Comparison of ENCODE assay signal across 12 mouse cellular contexts in genomic region chr12:80065049-80065448, GRCm38 (mm10). TPM values are rescaled to one million over a fixed set of nuclear protein-coding genes. Genes with fewer than 3 reads are reported as not detected.
A peak's percentile ranks its signal among the peaks of the same experiment; 100 is the strongest.
DNase-seq lines count a peak whose midpoint lies in the region; ATAC-seq lines count a peak whose summit lies in the region.
"Had no signal": no experiment of that assay in that cellular context is flagged by ENCODE, and none has a peak within 500 bp of the region (broad histone marks: within the 10 kb centered on the region; RNA-seq: fewer than 3 reads in every experiment).

No protein-coding gene starts in this region.

- H3K27ac ChIP-seq in forebrain, embryonic 16.5 days (ENCODE audit: low read length): 0 out of 2 replicates have a peak overlapping the region, but pooled peaks have one; percentile 51
- H3K27ac ChIP-seq: heart, embryonic 13.5 days; limb, embryonic 12.5 days had no signal

- H3K4me2 ChIP-seq in forebrain, embryonic 16.5 days (ENCODE audit: low read length): no peak overlapping the region
- H3K4me2 ChIP-seq: heart, embryonic 13.5 days; limb, embryonic 12.5 days had no signal

- peaks cover 34% of the 10 kb centered on the region for H3K4me1 ChIP-seq in forebrain, embryonic 16.5 days (replicated peaks; ENCODE audit: control insufficient read depth, insufficient read depth, low read length)

- H3K36me3 ChIP-seq in forebrain, embryonic 16.5 days (ENCODE audit: control insufficient read depth, insufficient read depth): no peaks in the 10 kb centered on the region
- H3K36me3 ChIP-seq: heart, embryonic 13.5 days; limb, embryonic 12.5 days had no signal

- DNase-seq in spleen, postnatal 36 days (ENCODE audit: low spot score in 2 of 2): peak; percentile 38 to 57
- DNase-seq in spleen, postnatal 14 days (ENCODE audit: low spot score in 2 of 2): no peak
- no peak for DNase-seq in frontal cortex, postnatal 10 days (ENCODE audit: low spot score in 2 of 2)
- no peak for DNase-seq in c-Kit-positive CD71-positive TER-119-positive erythroid progenitor cells, embryonic 14.5 days (ENCODE audit: low spot score)
- no peak for DNase-seq in heart, adult 11 months
- DNase-seq: kidney, adult 18-20 months; lung, adult 2 months had no signal

- no peak for ATAC-seq in forebrain, embryonic 16.5 days
- ATAC-seq in megakaryocyte, adult 5-6 weeks (ENCODE audit: poor library complexity, severe bottlenecking): peak; percentile 59
- no peak for ATAC-seq in megakaryocyte progenitor cell, adult 5-6 weeks (replicated peaks; ENCODE audit: poor library complexity)

- H3K27me3 ChIP-seq in forebrain, embryonic 16.5 days (replicated peaks; ENCODE audit: control insufficient read depth, insufficient read depth, low read length): no peaks in the 10 kb centered on the region
- H3K27me3 ChIP-seq: heart, embryonic 13.5 days; limb, embryonic 12.5 days had no signal

- H3K4me3 ChIP-seq in forebrain, embryonic 16.5 days (replicated peaks; ENCODE audit: low read length): no peak overlapping the region
- H3K4me3 ChIP-seq: heart, embryonic 13.5 days; limb, embryonic 12.5 days had no signal

- H3K9me3 ChIP-seq in forebrain, embryonic 16.5 days (ENCODE audit: control insufficient read depth, low read length): no peaks in the 10 kb centered on the region
- H3K9me3 ChIP-seq: heart, embryonic 13.5 days; limb, embryonic 12.5 days had no signal

- WGBS in forebrain, embryonic 16.5 days: 53% methylated on average over 8 of the region's 8 CpGs

- H3K9ac ChIP-seq in forebrain, embryonic 16.5 days (replicated peaks; ENCODE audit: low read depth, low read length): no peak overlapping the region
- H3K9ac ChIP-seq: heart, embryonic 13.5 days; limb, embryonic 12.5 days had no signal

RNA-seq across cellular contexts. Expression of gene Zfp36l1, which starts 47.8 kb away (rescaled TPM):
- polyA plus RNA-seq in forebrain, embryonic 16.5 days (2015; fragmentation: Nextera tagmentation; extraction: Ambion mirVana): 22.6 and 26.7 TPM in 2 replicates
- total RNA-seq in megakaryocyte, adult 5-6 weeks (2015): 15.6 and 21.0 TPM in 2 replicates
- total RNA-seq in megakaryocyte, adult 5-6 weeks (2017): 3.8 and 5.4 TPM in 2 replicates
- 8.8 and 14.1 TPM in 2 replicates for total RNA-seq in megakaryocyte progenitor cell, adult 5-6 weeks (2015)
- total RNA-seq in megakaryocyte progenitor cell, adult 5-6 weeks (2017): 1.8 and 2.6 TPM in 2 replicates

Comparison
In these comparisons a context has a peak if more than half of its experiments do, and no peak if none do; other contexts are left out.
1. DNase-seq: peak in spleen, postnatal 36 days (2 of 2); none in spleen, postnatal 14 days (0 of 2), frontal cortex, postnatal 10 days (0 of 2), c-Kit-positive CD71-positive TER-119-positive erythroid progenitor cells, embryonic 14.5 days (single experiment) and heart, adult 11 months (single experiment).